Mouse (Mus musculus): Measurements from ENCODE around the gene Naa38. TPM values are rescaled to one million over a fixed set of nuclear protein-coding genes. Genes with fewer than 3 reads are reported as not detected.

Gene Naa38
- total and polyA plus RNA-seq, 2 experiments from 2014 or later = 99.0 to 162 TPM

- Histone ChIP-seq H3K36me3 (ENCODE audit: insufficient read depth, low read length) (peaks cover 46% of the 10 kb centered on the region), H3K4me2 (ENCODE audit: low read depth, low read length) (peak overlapping the region; percentile 98; the same call in 1 of the 2 replicates), H3K4me1 (ENCODE audit: insufficient read depth, low read length) (peaks cover 16% of the 10 kb centered on the region), H3K27me3 (ENCODE audit: insufficient read depth, low read length) (no peaks in the 10 kb centered on the region), H3K4me3 (ENCODE audit: low read length) (peak overlapping the region; percentile 79; the same call in 1 of the 2 replicates), H3K9ac (replicated peaks; ENCODE audit: low read length) (0 out of 2 replicates have a peak overlapping the region, but pooled peaks have one; percentile 91), H3K9me3 (ENCODE audit: low read length) (no peaks in the 10 kb centered on the region), H3K27ac (peak overlapping the region; percentile 86; the same call in 1 of the 2 replicates)
- DNase-seq (ENCODE audit: low spot score) (no peak), ATAC-seq (no peak)
- 83% methylated on average over 4 of the region's 4 CpGs for WGBS
- TF ChIP-seq CTCF (IDR thresholded peaks at IDR 0.05; ENCODE audit: low read depth) = no peak
Measured at GRCm38 (mm10) chr11:69407724-69408004, 12.4 kb downstream of the Naa38 start.

DNA sequence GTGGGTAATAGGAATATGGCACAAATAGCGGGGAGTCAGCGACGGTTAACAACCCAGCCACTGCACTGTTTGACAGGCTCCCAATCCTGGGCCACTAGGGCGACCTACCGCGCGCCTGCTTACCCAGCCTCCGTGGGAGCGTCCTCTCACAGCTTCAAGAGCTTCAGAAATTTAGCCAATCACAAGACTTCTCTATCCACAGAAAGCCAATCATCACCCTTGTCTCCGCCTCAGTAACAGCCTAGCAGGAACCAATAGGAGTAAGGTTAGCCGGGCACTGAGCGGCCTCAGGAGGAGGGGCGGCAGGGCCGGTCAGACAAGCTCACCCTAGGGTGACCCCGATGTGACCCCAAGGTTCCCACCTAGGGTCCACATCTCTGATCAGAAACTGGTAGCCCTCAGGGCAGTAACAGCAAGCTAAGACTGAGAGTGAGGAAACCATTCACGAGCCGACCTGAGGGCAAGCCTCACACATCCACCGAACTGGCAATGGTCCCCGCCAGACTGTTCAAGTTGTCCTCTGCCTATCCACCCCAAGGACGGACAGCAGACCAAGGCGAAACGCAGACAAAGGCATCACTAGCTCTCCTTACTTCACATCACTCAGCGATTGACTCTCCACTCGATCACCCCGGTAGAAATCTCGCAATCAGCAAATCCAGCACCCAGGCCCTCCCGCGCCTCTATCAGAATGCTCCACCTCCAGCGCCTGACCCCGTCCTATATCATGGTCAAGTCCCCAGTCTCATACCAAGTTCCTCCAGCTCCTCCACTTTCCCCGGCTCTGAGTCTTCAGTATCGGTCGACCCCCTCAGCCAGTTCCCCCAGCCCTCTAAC, 13.5 kb downstream of the Naa38 start:
- no peaks in the 10 kb centered on the region for H3K27me3 ChIP-seq (ENCODE audit: insufficient read depth, low read length)
- H3K9me3 ChIP-seq (ENCODE audit: low read length) = no peaks in the 10 kb centered on the region
- DNase-seq (ENCODE audit: low spot score) (peak; percentile 94), ATAC-seq (peak; percentile 80)
- H3K4me1 ChIP-seq (ENCODE audit: insufficient read depth, low read length) = peaks cover 27% of the 10 kb centered on the region
- peak overlapping the region; percentile 91 for H3K9ac ChIP-seq (replicated peaks; ENCODE audit: low read length)
- H3K27ac ChIP-seq = peak overlapping the region; percentile 86
- H3K4me2 ChIP-seq (ENCODE audit: low read depth, low read length) = peak overlapping the region; percentile 98
- no peak; the same call in 1 of the 2 replicates for TF ChIP-seq CTCF (IDR thresholded peaks at IDR 0.05; ENCODE audit: low read depth)
- under 1% methylated on average over 33 of the region's 33 CpGs for WGBS
- H3K4me3 ChIP-seq (ENCODE audit: low read length) = peak overlapping the region; percentile 79
- H3K36me3 ChIP-seq (ENCODE audit: insufficient read depth, low read length) = peaks cover 38% of the 10 kb centered on the region

DNA sequence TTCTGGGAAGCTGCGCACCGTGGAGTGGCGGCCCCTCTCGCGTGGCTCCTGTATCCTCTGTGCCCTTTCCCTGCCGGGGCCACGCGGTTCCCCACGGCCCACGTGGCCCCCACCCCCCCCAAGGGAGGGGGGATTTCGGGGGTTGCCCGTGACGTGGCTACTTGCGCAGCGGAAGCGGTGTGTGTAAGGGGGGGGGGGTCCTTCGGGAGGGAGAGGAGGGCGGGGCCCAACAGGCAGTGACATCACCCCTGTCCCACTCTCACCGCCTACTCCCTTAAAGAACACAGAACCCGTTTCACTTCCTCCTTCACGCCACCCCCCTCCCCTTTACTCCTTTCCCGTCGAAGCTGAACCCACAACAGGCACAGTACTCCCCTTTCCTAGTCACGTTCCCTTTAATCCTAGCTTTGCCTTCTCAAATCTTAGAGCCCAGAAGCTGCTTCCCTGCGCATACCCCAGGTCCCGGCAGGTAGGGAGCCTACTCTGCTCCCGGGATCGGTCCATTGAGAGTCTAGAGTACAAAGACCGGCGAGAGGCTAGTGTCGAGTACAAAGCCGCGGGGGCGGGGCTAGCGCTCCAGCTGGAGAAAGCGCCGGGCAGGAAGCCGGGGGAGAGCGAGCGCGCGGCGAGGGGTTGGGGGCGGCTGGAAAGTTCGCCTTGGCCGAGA, 14.2 kb downstream of the Naa38 start:
- peak overlapping the region; percentile 79 for H3K4me3 ChIP-seq (ENCODE audit: low read length)

GRCm38 (mm10) chr11:69410045-69410309, 14.7 kb downstream of the Naa38 start:
- WGBS = under 1% methylated on average over 18 of the region's 18 CpGs
- H3K9me3 ChIP-seq (ENCODE audit: low read length) = no peaks in the 10 kb centered on the region
- DNase-seq (ENCODE audit: low spot score) (no peak), ATAC-seq (no peak)
- H3K36me3 ChIP-seq (ENCODE audit: insufficient read depth, low read length) = peaks cover 27% of the 10 kb centered on the region
- peak overlapping the region; percentile 79 for H3K4me3 ChIP-seq (ENCODE audit: low read length)
- peak overlapping the region; percentile 98 for H3K4me2 ChIP-seq (ENCODE audit: low read depth, low read length)
- H3K9ac ChIP-seq (replicated peaks; ENCODE audit: low read length) = peak overlapping the region; percentile 91
- no peak for TF ChIP-seq CTCF (IDR thresholded peaks at IDR 0.05; ENCODE audit: low read depth)
- H3K4me1 ChIP-seq (ENCODE audit: insufficient read depth, low read length) = peaks cover 39% of the 10 kb centered on the region
- peak overlapping the region; percentile 86 for H3K27ac ChIP-seq
- H3K27me3 ChIP-seq (ENCODE audit: insufficient read depth, low read length) = no peaks in the 10 kb centered on the region

More for the DNA sequence above, 14.2 kb downstream of the Naa38 start:
- ATAC-seq (peak; percentile 45; the same call in 1 of the 2 replicates), DNase-seq (ENCODE audit: low spot score) (peak; percentile 84)
- H3K36me3 ChIP-seq (ENCODE audit: insufficient read depth, low read length) = peaks cover 31% of the 10 kb centered on the region
- WGBS = under 1% methylated on average over 37 of the region's 46 CpGs
- TF ChIP-seq CTCF (IDR thresholded peaks at IDR 0.05; ENCODE audit: low read depth) = no peak
- H3K4me2 ChIP-seq (ENCODE audit: low read depth, low read length) = peak overlapping the region; percentile 98
- no peaks in the 10 kb centered on the region for H3K9me3 ChIP-seq (ENCODE audit: low read length)
- H3K4me1 ChIP-seq (ENCODE audit: insufficient read depth, low read length) = peaks cover 34% of the 10 kb centered on the region
- H3K9ac ChIP-seq (replicated peaks; ENCODE audit: low read length) = peak overlapping the region; percentile 91
- H3K27me3 ChIP-seq (ENCODE audit: insufficient read depth, low read length) = no peaks in the 10 kb centered on the region
- peak overlapping the region; percentile 86 for H3K27ac ChIP-seq

DNA sequence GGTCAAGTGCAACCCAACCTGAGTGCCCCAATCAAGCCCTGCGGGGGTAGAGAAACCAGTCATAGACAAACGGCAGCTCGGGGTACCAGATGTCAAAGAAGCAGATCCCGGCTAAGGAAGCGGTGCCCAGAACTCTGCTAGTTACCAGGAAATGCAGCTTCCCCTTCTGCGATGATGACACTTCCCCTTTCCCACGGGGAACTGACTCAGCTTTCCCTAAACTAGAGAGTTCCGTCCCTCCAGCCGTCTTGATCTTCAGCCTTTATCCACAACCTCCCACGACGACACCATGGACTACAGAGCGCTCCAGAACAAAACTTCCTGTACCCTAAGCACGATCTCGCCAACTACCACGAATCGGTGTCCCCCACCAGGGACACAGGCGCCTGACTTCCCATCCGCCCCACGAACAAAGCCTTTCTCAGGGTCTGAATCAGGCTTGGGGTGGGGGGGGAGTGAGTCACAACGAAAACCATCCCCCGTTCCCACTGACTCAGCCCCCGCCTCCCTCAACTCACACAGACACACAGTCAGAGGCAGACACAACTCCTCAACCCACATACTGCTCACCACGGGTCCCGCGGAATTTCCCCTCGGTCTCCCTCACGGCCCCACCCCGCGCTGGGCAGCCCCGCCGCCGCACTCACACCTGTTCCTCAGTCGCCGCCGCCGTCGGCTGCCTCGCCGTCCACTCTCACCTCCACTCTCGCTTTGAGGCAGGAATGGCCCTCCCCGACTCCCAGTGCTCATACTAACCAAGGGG, 15.2 kb downstream of the Naa38 start:
- no peak for TF ChIP-seq CTCF (IDR thresholded peaks at IDR 0.05; ENCODE audit: low read depth)
- peak; percentile 3; the same call in 1 of the 2 replicates for ATAC-seq
- WGBS = under 1% methylated on average over 41 of the region's 41 CpGs

DNA sequence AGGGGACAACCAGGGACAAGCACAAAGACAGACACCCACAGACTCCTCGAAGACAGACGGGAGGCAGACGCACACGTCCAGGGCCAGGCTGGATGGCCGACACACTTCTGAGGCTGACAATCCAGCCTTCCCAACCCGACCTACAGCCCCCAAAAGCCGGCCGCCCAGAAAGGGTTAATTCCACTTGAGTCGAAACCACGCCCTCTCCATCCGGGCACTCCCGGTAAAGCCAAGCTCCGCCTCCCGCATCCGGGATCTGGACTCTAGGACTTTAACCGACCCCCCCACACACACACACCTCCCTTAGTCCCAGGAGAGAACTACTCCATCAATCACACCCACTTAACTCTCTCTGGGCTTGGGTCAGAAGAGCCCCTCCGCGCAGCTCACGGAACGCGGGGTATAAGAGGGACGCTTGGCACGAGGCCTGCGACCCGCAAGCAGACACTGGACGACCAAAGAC, 15.8 kb downstream of the Naa38 start:
- DNase-seq (ENCODE audit: low spot score) = peak; percentile 99
- WGBS = under 1% methylated on average over 26 of the region's 26 CpGs

More for the DNA sequence above, 15.2 kb downstream of the Naa38 start:
- Histone ChIP-seq H3K4me3 (ENCODE audit: low read length) (peak overlapping the region; percentile 79), H3K4me2 (ENCODE audit: low read depth, low read length) (peak overlapping the region; percentile 98), H3K36me3 (ENCODE audit: insufficient read depth, low read length) (peaks cover 22% of the 10 kb centered on the region), H3K27ac (peak overlapping the region; percentile 86), H3K4me1 (ENCODE audit: insufficient read depth, low read length) (peaks cover 40% of the 10 kb centered on the region), H3K9ac (replicated peaks; ENCODE audit: low read length) (peak overlapping the region; percentile 91), H3K27me3 (ENCODE audit: insufficient read depth, low read length) (no peaks in the 10 kb centered on the region), H3K9me3 (ENCODE audit: low read length) (no peaks in the 10 kb centered on the region)
- peak; percentile 53 for DNase-seq (ENCODE audit: low spot score)

More for the DNA sequence above, 15.8 kb downstream of the Naa38 start:
- ATAC-seq = peak; percentile 67
- H3K9ac ChIP-seq (replicated peaks; ENCODE audit: low read length) = peak overlapping the region; percentile 91
- no peaks in the 10 kb centered on the region for H3K27me3 ChIP-seq (ENCODE audit: insufficient read depth, low read length)
- peaks cover 15% of the 10 kb centered on the region for H3K36me3 ChIP-seq (ENCODE audit: insufficient read depth, low read length)
- H3K4me1 ChIP-seq (ENCODE audit: insufficient read depth, low read length) = peaks cover 40% of the 10 kb centered on the region
- peak overlapping the region; percentile 79 for H3K4me3 ChIP-seq (ENCODE audit: low read length)
- peak overlapping the region; percentile 86 for H3K27ac ChIP-seq
- peak overlapping the region; percentile 98 for H3K4me2 ChIP-seq (ENCODE audit: low read depth, low read length)
- no peak for TF ChIP-seq CTCF (IDR thresholded peaks at IDR 0.05; ENCODE audit: low read depth)
- H3K9me3 ChIP-seq (ENCODE audit: low read length) = no peaks in the 10 kb centered on the region
